Comparison of ENCODE assay signal across 9 mouse cellular contexts in the genomic region with DNA sequence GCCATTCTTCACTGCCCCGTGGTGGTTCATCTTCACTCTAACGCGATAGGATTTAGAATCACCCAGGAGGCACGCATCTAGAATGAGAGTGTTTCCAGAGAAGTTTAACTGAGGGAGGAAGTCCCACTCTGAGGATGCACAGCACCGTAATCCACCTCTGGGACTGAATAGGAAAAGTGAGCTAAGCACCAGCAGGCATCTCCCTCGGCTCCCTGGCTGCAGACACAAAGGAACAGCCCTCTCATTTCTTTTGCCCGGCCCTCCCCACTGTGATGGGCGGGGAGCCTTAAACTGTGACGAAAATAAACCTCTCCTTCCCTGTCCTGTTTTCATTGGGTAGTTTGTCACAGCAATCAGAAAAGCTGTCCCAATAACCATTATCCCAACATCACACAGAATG.
DNase-seq lines count a peak whose midpoint lies in the region; ATAC-seq and TF ChIP-seq lines count a peak whose summit lies in the region.
"Had no signal": no experiment of that assay in that cellular context is flagged by ENCODE, and none has a peak within 500 bp of the region (broad histone marks: within the 10 kb centered on the region; RNA-seq: fewer than 3 reads in every experiment).

No protein-coding gene starts in this region.

- H3K4me1 ChIP-seq in E14TG2a.4 (replicated peaks; ENCODE audit: low read depth, low read length): peaks cover 44% of the 10 kb centered on the region
- H3K4me1 ChIP-seq in heart, postnatal 0 days (ENCODE audit: control insufficient read depth, insufficient read depth): peaks cover 7% of the 10 kb centered on the region; the same call in 1 of the 2 replicates
- peaks cover 9% of the 10 kb centered on the region; the same call in 1 of the 2 replicates for H3K4me1 ChIP-seq in liver, embryonic 15.5 days (replicated peaks)

- no peaks in the 10 kb centered on the region for H3K9me3 ChIP-seq in E14TG2a.4 (ENCODE audit: low read length)
- no peaks in the 10 kb centered on the region for H3K9me3 ChIP-seq in heart, postnatal 0 days (replicated peaks; ENCODE audit: control insufficient read depth, low read length)
- H3K9me3 ChIP-seq in liver, embryonic 15.5 days (replicated peaks): no peaks in the 10 kb centered on the region

- peak; percentile 51 for ATAC-seq in frontal cortex, adult (ENCODE audit: low TSS enrichment)
- ATAC-seq in heart, postnatal 0 days (ENCODE audit: insufficient read depth, low read depth): peak; percentile 28; the same call in 1 of the 2 replicates
- ATAC-seq in liver, embryonic 15.5 days (ENCODE audit: insufficient read depth): no peak

- H3K27ac ChIP-seq in heart, postnatal 0 days (ENCODE audit: low read depth): no peak overlapping the region
- no peak overlapping the region for H3K27ac ChIP-seq in liver, embryonic 15.5 days (replicated peaks)

- DNase-seq in frontal cortex, adult 2 months (ENCODE audit: extremely low spot score in 1 of 2, low spot score in 1 of 2): no peak
- no peak for DNase-seq in heart, postnatal 0 days (ENCODE audit: low spot score)
- DNase-seq in right cerebral cortex, adult 2 months (ENCODE audit: low spot score in 2 of 2): no peak
- no peak for DNase-seq in ovary, postnatal 14 days (ENCODE audit: low spot score)
- DNase-seq in adrenal gland, postnatal 4 days (ENCODE audit: low spot score in 2 of 2): no peak
- DNase-seq: right cerebral cortex, adult 18-20 months had no signal

- H3K27me3 ChIP-seq in E14TG2a.4 (ENCODE audit: insufficient read depth, low read length): no peaks in the 10 kb centered on the region
- no peaks in the 10 kb centered on the region for H3K27me3 ChIP-seq in heart, postnatal 0 days (ENCODE audit: control insufficient read depth, insufficient read depth, low read length)
- H3K27me3 ChIP-seq in liver, embryonic 15.5 days: no peaks in the 10 kb centered on the region

- H3K4me2 ChIP-seq in heart, postnatal 0 days (ENCODE audit: low read depth, low read length): peak overlapping the region; percentile 57
- peak overlapping the region; percentile 41 for H3K4me2 ChIP-seq in liver, embryonic 15.5 days

- peak overlapping the region; percentile 8; the same call in 1 of the 2 replicates for H3K4me3 ChIP-seq in E14TG2a.4 (replicated peaks; ENCODE audit: low read length)
- peak overlapping the region; percentile 30 for H3K4me3 ChIP-seq in heart, postnatal 0 days (ENCODE audit: low read depth, low read length)
- no peak overlapping the region for H3K4me3 ChIP-seq in liver, embryonic 15.5 days (replicated peaks)

- 3% methylated on average over 9 of the region's 9 CpGs for WGBS in heart, postnatal 0 days
- WGBS in liver, embryonic 15.5 days (ENCODE audit: insufficient replicate concordance): 10% methylated on average over 9 of the region's 9 CpGs

- TF ChIP-seq CTCF in E14TG2a.4 (conservative IDR thresholded peaks at IDR 0.05; ENCODE audit: low read length): no peak
- TF ChIP-seq CTCF in heart, postnatal 0 days (IDR thresholded peaks at IDR 0.05; ENCODE audit: low read depth): no peak

- TF ChIP-seq EP300 in heart, postnatal 0 days (IDR thresholded peaks at IDR 0.05; ENCODE audit: low read depth): no peak

- no peak overlapping the region for H3K9ac ChIP-seq in heart, postnatal 0 days (replicated peaks; ENCODE audit: low read depth, low read length)
- H3K9ac ChIP-seq in liver, embryonic 15.5 days: no peak overlapping the region

- H3K36me3 ChIP-seq in E14TG2a.4 (ENCODE audit: insufficient read depth, low read length): no peaks in the 10 kb centered on the region
- no peaks in the 10 kb centered on the region for H3K36me3 ChIP-seq in heart, postnatal 0 days (replicated peaks; ENCODE audit: control insufficient read depth, insufficient read depth, low read length)
- H3K36me3 ChIP-seq in liver, embryonic 15.5 days (replicated peaks): no peaks in the 10 kb centered on the region
